Mouse (Mus musculus): ENCODE data around the gene Mthfsl.
"Not testable (repeated sequence)": the region's sequence is repeated elsewhere in the genome, so short reads cannot be mapped to it uniquely, and the experiment has no call there.

DNA sequence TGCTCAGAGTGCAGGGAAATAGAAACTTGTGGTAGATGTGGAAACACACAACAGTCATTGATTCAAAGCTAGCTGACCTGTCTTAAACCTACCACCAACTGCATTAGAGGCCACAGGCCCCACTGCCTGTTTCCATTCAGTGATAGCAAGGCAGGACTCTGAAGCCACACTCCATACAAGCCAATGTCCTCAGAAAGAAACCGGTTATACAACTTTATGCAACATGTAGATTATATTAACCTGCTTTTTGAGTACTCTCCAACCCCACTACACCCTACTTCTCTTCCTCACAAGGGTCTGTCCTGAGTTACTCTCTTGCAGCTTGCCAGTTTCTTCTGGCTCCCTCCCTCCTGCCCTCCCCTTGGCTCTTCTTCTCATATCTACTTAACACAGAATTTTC is 13.1 kb upstream of the Mthfsl start:
- not testable (repeated sequence) for TF ChIP-seq POLR2A, CTCF (IDR thresholded peaks at IDR 0.05; ENCODE audit: insufficient read depth, low read depth, low read length)

All from olfactory bulb, adult 2 months (tissue).